Mouse (Mus musculus) ES-Bruce4 (cell line): Measurements from ENCODE around the gene Mrpl2.

Source experiments
- CTCF ChIP-seq: IDR thresholded peaks from one replicate; pipeline ENCODE4 v1.8.1; 2011; ENCODE audit warnings: low read depth, low read length
- EP300 ChIP-seq: IDR thresholded peaks from 2 replicates; pipeline ENCODE4 v1.6.1; 2011; ENCODE audit warnings: low read depth, low read length; ENCODE audit not compliant: insufficient read depth
- POLR2A ChIP-seq: IDR thresholded peaks from one replicate; pipeline ENCODE4 v1.8.1; 2011; ENCODE audit warnings: low read length; ENCODE audit not compliant: insufficient read depth

GRCm38 (mm10) chr17:46613229-46613628 is 32.8 kb upstream of the Mrpl2 start:
- no peak for TF ChIP-seq POLR2A
- no peak for TF ChIP-seq CTCF
- peak; percentile 49; the same call in 1 of the 2 replicates for TF ChIP-seq EP300
